Mouse (Mus musculus): ENCODE data around the gene Caprin2. TPM values are rescaled to one million over a fixed set of nuclear protein-coding genes. Genes with fewer than 3 reads are reported as not detected.
"Not testable (repeated sequence)": the region's sequence is repeated elsewhere in the genome, so short reads cannot be mapped to it uniquely, and the experiment has no call there.

Caprin2 gene
- polyA plus RNA-seq (2014; fragmentation: Nextera tagmentation; extraction: Ambion mirVana): 13.9 and 14.7 TPM in 2 replicates

- peak within 1 kb of the TSS; percentile 76 for H3K4me3 ChIP-seq (ENCODE audit: low read depth, low read length)
- H3K36me3 ChIP-seq (ENCODE audit: control insufficient read depth, insufficient read depth, low read length): no peaks in the 10 kb centered on the region
- ATAC-seq (ENCODE audit: insufficient number of reproducible peaks, insufficient read depth, low FRiP score, low read depth): peak; percentile 97
- H3K27ac ChIP-seq (ENCODE audit: low read length): peak within 1 kb of the TSS; percentile 82
- peak within 1 kb of the TSS; percentile 68 for H3K9ac ChIP-seq (replicated peaks; ENCODE audit: low read depth, low read length)
- under 1% methylated on average over 55 of the region's 65 CpGs for WGBS
- H3K4me2 ChIP-seq (replicated peaks; ENCODE audit: low read depth, low read length): peak within 1 kb of the TSS; percentile 87
- H3K27me3 ChIP-seq (ENCODE audit: control insufficient read depth, insufficient read depth, low read length): no peaks in the 10 kb centered on the region
- H3K4me1 ChIP-seq (ENCODE audit: control insufficient read depth, insufficient read depth, low read length): 0 out of 2 replicates have a peak, but pooled peaks cover 4% of the 10 kb centered on the region
- no peaks in the 10 kb centered on the region for H3K9me3 ChIP-seq (ENCODE audit: control insufficient read depth, low read depth, low read length)
Measured at GRCm38 (mm10) chr6:148895773-148896506, at the start of gene Caprin2. Gene Caprin2, minus strand, starts transcription at chr6:148896237.

GRCm38 (mm10) chr6:148944767-148945508 lies 48.9 kb upstream of the Caprin2 start:
- Histone ChIP-seq H3K27me3 (ENCODE audit: control insufficient read depth, insufficient read depth, low read length) (no peaks in the 10 kb centered on the region), H3K36me3 (ENCODE audit: control insufficient read depth, insufficient read depth, low read length) (peaks cover 7% of the 10 kb centered on the region), H3K4me1 (ENCODE audit: control insufficient read depth, insufficient read depth, low read length) (peaks cover 16% of the 10 kb centered on the region; the same call in 1 of the 2 replicates), H3K9ac (replicated peaks; ENCODE audit: low read depth, low read length) (peak overlapping the region; percentile 96), H3K4me3 (ENCODE audit: low read depth, low read length) (peak overlapping the region; percentile 88), H3K4me2 (replicated peaks; ENCODE audit: low read depth, low read length) (peak overlapping the region; percentile 65), H3K9me3 (ENCODE audit: control insufficient read depth, low read depth, low read length) (no peaks in the 10 kb centered on the region), H3K27ac (ENCODE audit: low read length) (peak overlapping the region; percentile 96)
- under 1% methylated on average over 86 of the region's 92 CpGs for WGBS
- peak; percentile 66 for ATAC-seq (ENCODE audit: insufficient number of reproducible peaks, insufficient read depth, low FRiP score, low read depth)

- H3K27ac ChIP-seq (ENCODE audit: low read length): peak overlapping the region; percentile 96
- H3K9me3 ChIP-seq (ENCODE audit: control insufficient read depth, low read depth, low read length): no peaks in the 10 kb centered on the region
- 0% methylated on average over 30 of the region's 30 CpGs for WGBS
- H3K36me3 ChIP-seq (ENCODE audit: control insufficient read depth, insufficient read depth, low read length): peaks cover 7% of the 10 kb centered on the region
- H3K4me1 ChIP-seq (ENCODE audit: control insufficient read depth, insufficient read depth, low read length): peaks cover 16% of the 10 kb centered on the region; the same call in 1 of the 2 replicates
- peak; percentile 19 for ATAC-seq (ENCODE audit: insufficient number of reproducible peaks, insufficient read depth, low FRiP score, low read depth)
- H3K9ac ChIP-seq (replicated peaks; ENCODE audit: low read depth, low read length): peak overlapping the region; percentile 96
- H3K4me3 ChIP-seq (ENCODE audit: low read depth, low read length): peak overlapping the region; percentile 88
- no peaks in the 10 kb centered on the region for H3K27me3 ChIP-seq (ENCODE audit: control insufficient read depth, insufficient read depth, low read length)
- peak overlapping the region; percentile 65 for H3K4me2 ChIP-seq (replicated peaks; ENCODE audit: low read depth, low read length)
Measured at GRCm38 (mm10) chr6:148944344-148944766, 48.3 kb upstream of the Caprin2 start.

GRCm38 (mm10) chr6:148943695-148944094 lies 47.7 kb upstream of the Caprin2 start:
- no peak overlapping the region for H3K27ac ChIP-seq (ENCODE audit: low read length)
- peak overlapping the region; percentile 88 for H3K4me3 ChIP-seq (ENCODE audit: low read depth, low read length)
- H3K4me1 ChIP-seq (ENCODE audit: control insufficient read depth, insufficient read depth, low read length): peaks cover 16% of the 10 kb centered on the region; the same call in 1 of the 2 replicates
- 15% methylated on average over 3 of the region's 3 CpGs for WGBS
- no peaks in the 10 kb centered on the region for H3K9me3 ChIP-seq (ENCODE audit: control insufficient read depth, low read depth, low read length)
- H3K4me2 ChIP-seq (replicated peaks; ENCODE audit: low read depth, low read length): peak overlapping the region; percentile 65
- no peak overlapping the region for H3K9ac ChIP-seq (replicated peaks; ENCODE audit: low read depth, low read length)
- H3K27me3 ChIP-seq (ENCODE audit: control insufficient read depth, insufficient read depth, low read length): no peaks in the 10 kb centered on the region
- ATAC-seq (ENCODE audit: insufficient number of reproducible peaks, insufficient read depth, low FRiP score, low read depth): no peak
- H3K36me3 ChIP-seq (ENCODE audit: control insufficient read depth, insufficient read depth, low read length): peaks cover 7% of the 10 kb centered on the region

- Histone ChIP-seq H3K9ac (replicated peaks; ENCODE audit: low read depth, low read length) (no peak overlapping the region), H3K36me3 (ENCODE audit: control insufficient read depth, insufficient read depth, low read length) (peaks cover 7% of the 10 kb centered on the region), H3K4me2 (replicated peaks; ENCODE audit: low read depth, low read length) (no peak overlapping the region), H3K27me3 (ENCODE audit: control insufficient read depth, insufficient read depth, low read length) (no peaks in the 10 kb centered on the region), H3K27ac (ENCODE audit: low read length) (no peak overlapping the region), H3K4me1 (ENCODE audit: control insufficient read depth, insufficient read depth, low read length) (peaks cover 16% of the 10 kb centered on the region; the same call in 1 of the 2 replicates), H3K4me3 (ENCODE audit: low read depth, low read length) (no peak overlapping the region), H3K9me3 (ENCODE audit: control insufficient read depth, low read depth, low read length) (no peaks in the 10 kb centered on the region)
- ATAC-seq (ENCODE audit: insufficient number of reproducible peaks, insufficient read depth, low FRiP score, low read depth): no peak
- 68% methylated on average over 4 of the region's 4 CpGs for WGBS
Measured at GRCm38 (mm10) chr6:148942406-148942805, 46.4 kb upstream of the Caprin2 start.

- 67% methylated on average over 5 of the region's 5 CpGs for WGBS
- H3K4me2 ChIP-seq (replicated peaks; ENCODE audit: low read depth, low read length): no peak overlapping the region
Measured at GRCm38 (mm10) chr6:148941880-148942279, 45.8 kb upstream of the Caprin2 start.

GRCm38 (mm10) chr6:148940383-148940782 lies 44.3 kb upstream of the Caprin2 start:
- peaks cover 13% of the 10 kb centered on the region; the same call in 1 of the 2 replicates for H3K4me1 ChIP-seq (ENCODE audit: control insufficient read depth, insufficient read depth, low read length)
- ATAC-seq (ENCODE audit: insufficient number of reproducible peaks, insufficient read depth, low FRiP score, low read depth); H3K27ac ChIP-seq (ENCODE audit: low read length); H3K36me3 ChIP-seq (ENCODE audit: control insufficient read depth, insufficient read depth, low read length); H3K4me3 ChIP-seq (ENCODE audit: low read depth, low read length); H3K27me3 ChIP-seq (ENCODE audit: control insufficient read depth, insufficient read depth, low read length); H3K9me3 ChIP-seq (ENCODE audit: control insufficient read depth, low read depth, low read length); H3K4me2 ChIP-seq (replicated peaks; ENCODE audit: low read depth, low read length); H3K9ac ChIP-seq (replicated peaks; ENCODE audit: low read depth, low read length): not testable (repeated sequence)
- WGBS: 94% methylated on average over 2 of the region's 3 CpGs

More at GRCm38 (mm10) chr6:148941880-148942279, 45.8 kb upstream of the Caprin2 start:
- H3K9me3 ChIP-seq (ENCODE audit: control insufficient read depth, low read depth, low read length): no peaks in the 10 kb centered on the region
- H3K27me3 ChIP-seq (ENCODE audit: control insufficient read depth, insufficient read depth, low read length): no peaks in the 10 kb centered on the region
- H3K36me3 ChIP-seq (ENCODE audit: control insufficient read depth, insufficient read depth, low read length): peaks cover 7% of the 10 kb centered on the region
- no peak overlapping the region for H3K4me3 ChIP-seq (ENCODE audit: low read depth, low read length)
- ATAC-seq (ENCODE audit: insufficient number of reproducible peaks, insufficient read depth, low FRiP score, low read depth): no peak
- H3K27ac ChIP-seq (ENCODE audit: low read length): no peak overlapping the region
- H3K4me1 ChIP-seq (ENCODE audit: control insufficient read depth, insufficient read depth, low read length): peaks cover 13% of the 10 kb centered on the region; the same call in 1 of the 2 replicates
- H3K9ac ChIP-seq (replicated peaks; ENCODE audit: low read depth, low read length): no peak overlapping the region

GRCm38 (mm10) chr6:148937693-148938092 lies 41.7 kb upstream of the Caprin2 start:
- WGBS: 38% methylated on average over 1 of the region's 1 CpGs
- H3K9me3 ChIP-seq (ENCODE audit: control insufficient read depth, low read depth, low read length): no peaks in the 10 kb centered on the region

More at GRCm38 (mm10) chr6:148937693-148938092, 41.7 kb upstream of the Caprin2 start:
- peaks cover 7% of the 10 kb centered on the region for H3K36me3 ChIP-seq (ENCODE audit: control insufficient read depth, insufficient read depth, low read length)
- H3K27ac ChIP-seq (ENCODE audit: low read length): no peak overlapping the region
- no peak overlapping the region for H3K9ac ChIP-seq (replicated peaks; ENCODE audit: low read depth, low read length)
- no peaks in the 10 kb centered on the region for H3K27me3 ChIP-seq (ENCODE audit: control insufficient read depth, insufficient read depth, low read length)
- ATAC-seq (ENCODE audit: insufficient number of reproducible peaks, insufficient read depth, low FRiP score, low read depth): no peak
- H3K4me3 ChIP-seq (ENCODE audit: low read depth, low read length): no peak overlapping the region
- H3K4me1 ChIP-seq (ENCODE audit: control insufficient read depth, insufficient read depth, low read length): peaks cover 5% of the 10 kb centered on the region; the same call in 1 of the 2 replicates
- H3K4me2 ChIP-seq (replicated peaks; ENCODE audit: low read depth, low read length): no peak overlapping the region
